Mouse (Mus musculus) megakaryocyte, embryonic 14.5 days (primary cell): ENCODE data around the gene Trpv5.

ENCODE experiments used
- FLI1 ChIP-seq: IDR thresholded peaks from 2 replicates; pipeline ENCODE4 v1.6.1; 2012; ENCODE audit warnings: low read length, inconsistent platforms, mixed read lengths
- GATA1 ChIP-seq: IDR thresholded peaks from 3 replicates; pipeline ENCODE4 v1.6.1; 2012; ENCODE audit warnings: mixed read lengths, low read length, inconsistent platforms, borderline replicate concordance

DNA sequence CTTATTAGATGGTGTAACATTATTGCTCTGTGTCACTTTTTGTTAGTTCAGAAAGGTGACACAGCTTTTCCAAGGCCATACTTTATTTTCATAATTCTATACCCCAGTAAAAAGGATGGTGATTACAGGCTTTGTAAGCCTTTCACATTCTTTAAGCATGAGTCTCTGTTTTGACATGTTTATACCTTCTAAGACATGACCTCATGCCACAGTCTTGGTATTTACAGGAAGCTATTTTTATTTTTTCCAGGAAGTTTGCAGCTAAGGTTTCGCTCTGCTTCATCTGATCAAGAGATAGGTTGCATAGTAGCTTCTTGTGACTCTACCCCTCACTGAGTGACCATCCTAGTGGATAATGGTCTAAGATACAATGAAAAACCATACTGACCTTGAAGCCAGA, 13.8 kb upstream of the Trpv5 start:
- TF ChIP-seq FLI1 (no peak), GATA1 (no peak)
